In genomic region chr2:168780596-168780995, GRCm38 (mm10) we compare ENCODE assay signal across 17 mouse cellular contexts. TPM values are rescaled to one million over a fixed set of nuclear protein-coding genes. Genes with fewer than 3 reads are reported as not detected.
DNase-seq lines count a peak whose midpoint lies in the region; ATAC-seq and TF ChIP-seq lines count a peak whose summit lies in the region.
"Had no signal": no experiment of that assay in that cellular context is flagged by ENCODE, and none has a peak within 500 bp of the region (broad histone marks: within the 10 kb centered on the region; RNA-seq: fewer than 3 reads in every experiment).

No protein-coding gene starts in this region.

- H3K4me1 ChIP-seq in intestine, embryonic 14.5 days (replicated peaks; ENCODE audit: control insufficient read depth, insufficient read depth, low read length): peaks cover 9% of the 10 kb centered on the region
- no peaks in the 10 kb centered on the region for H3K4me1 ChIP-seq in intestine, postnatal 0 days (replicated peaks; ENCODE audit: control insufficient read depth, insufficient read depth, low read length)
- peaks cover 11% of the 10 kb centered on the region for H3K4me1 ChIP-seq in limb, embryonic 13.5 days

- no peak for TF ChIP-seq CTCF in intestine, postnatal 0 days (IDR thresholded peaks at IDR 0.05; ENCODE audit: low read depth)

- H3K4me3 ChIP-seq in intestine, embryonic 14.5 days (ENCODE audit: low read depth, low read length): no peak overlapping the region
- H3K4me3 ChIP-seq in intestine, postnatal 0 days (ENCODE audit: low read depth, low read length): no peak overlapping the region
- no peak overlapping the region for H3K4me3 ChIP-seq in limb, embryonic 13.5 days

- H3K36me3 ChIP-seq in intestine, embryonic 14.5 days (ENCODE audit: control insufficient read depth, insufficient read depth, low read length): no peaks in the 10 kb centered on the region
- no peaks in the 10 kb centered on the region for H3K36me3 ChIP-seq in intestine, postnatal 0 days (ENCODE audit: control insufficient read depth, insufficient read depth)
- no peaks in the 10 kb centered on the region for H3K36me3 ChIP-seq in limb, embryonic 13.5 days

- peak; percentile 44 for DNase-seq in embryo, embryonic 10 days (ENCODE audit: low spot score)
- DNase-seq in embryo, embryonic 11 days: no peak
- DNase-seq in intestine, embryonic 14.5 days (ENCODE audit: low spot score): no peak
- DNase-seq in ZHBTc4 (ENCODE audit: low read depth, low spot score): peak; percentile 62
- DNase-seq in spleen, postnatal 4 days (ENCODE audit: low spot score in 2 of 2): no peak
- DNase-seq: adrenal gland, adult 8-10 months; cerebellum, adult 9-10 months; heart, adult 11 months; layer of hippocampus, adult 9-11 months; lung, adult 18-20 months; lung, postnatal 4 days; thymus, adult 2 months had no signal

- no peak for ATAC-seq in intestine, embryonic 14.5 days (replicated peaks; ENCODE audit: low FRiP score, low TSS enrichment, low read depth)
- no peak for ATAC-seq in intestine, postnatal 0 days
- no peak for ATAC-seq in limb, embryonic 13.5 days (ENCODE audit: low FRiP score, low read depth)
- no peak for ATAC-seq in megakaryocyte progenitor cell, adult 5-6 weeks (replicated peaks; ENCODE audit: poor library complexity)

- peak overlapping the region; percentile 1; the same call in 1 of the 2 replicates for H3K27ac ChIP-seq in intestine, embryonic 14.5 days (ENCODE audit: low read depth)
- no peak overlapping the region for H3K27ac ChIP-seq in intestine, postnatal 0 days (ENCODE audit: low read depth, low read length)
- H3K27ac ChIP-seq in limb, embryonic 13.5 days: 0 out of 2 replicates have a peak overlapping the region, but pooled peaks have one; percentile 2
- H3K27ac ChIP-seq: kidney, postnatal 0 days had no signal

- H3K27me3 ChIP-seq in intestine, embryonic 14.5 days (replicated peaks; ENCODE audit: control insufficient read depth, insufficient read depth, low read length): no peaks in the 10 kb centered on the region
- H3K27me3 ChIP-seq in intestine, postnatal 0 days (replicated peaks; ENCODE audit: control insufficient read depth, insufficient read depth, low read length): no peaks in the 10 kb centered on the region
- no peaks in the 10 kb centered on the region for H3K27me3 ChIP-seq in limb, embryonic 13.5 days

- H3K9ac ChIP-seq in intestine, embryonic 14.5 days (ENCODE audit: low read length): no peak overlapping the region
- no peak overlapping the region for H3K9ac ChIP-seq in intestine, postnatal 0 days (ENCODE audit: low read depth, low read length)
- H3K9ac ChIP-seq in limb, embryonic 13.5 days: no peak overlapping the region

- H3K4me2 ChIP-seq in intestine, embryonic 14.5 days (ENCODE audit: low read length): no peak overlapping the region
- no peak overlapping the region for H3K4me2 ChIP-seq in intestine, postnatal 0 days (replicated peaks; ENCODE audit: low read depth)
- no peak overlapping the region for H3K4me2 ChIP-seq in limb, embryonic 13.5 days (replicated peaks)

- 43% methylated on average over 9 of the region's 9 CpGs for WGBS in intestine, embryonic 14.5 days
- WGBS in intestine, postnatal 0 days: 57% methylated on average over 9 of the region's 9 CpGs
- WGBS in limb, embryonic 13.5 days: 28% methylated on average over 9 of the region's 9 CpGs

- no peaks in the 10 kb centered on the region for H3K9me3 ChIP-seq in intestine, embryonic 14.5 days (ENCODE audit: control insufficient read depth, low read length)
- H3K9me3 ChIP-seq in intestine, postnatal 0 days (ENCODE audit: control insufficient read depth): no peaks in the 10 kb centered on the region
- H3K9me3 ChIP-seq in limb, embryonic 13.5 days: no peaks in the 10 kb centered on the region

RNA-seq across cellular contexts. Expression of gene Sall4, which starts 12.9 kb away (rescaled TPM):
- polyA plus RNA-seq in intestine, embryonic 14.5 days (2014; fragmentation: Nextera tagmentation; extraction: Ambion mirVana): 3.8 and 5.0 TPM in 2 replicates
- polyA plus RNA-seq in intestine, postnatal 0 days (2015; fragmentation: Nextera tagmentation; extraction: Ambion mirVana): 0.08 and 0.55 TPM in 2 replicates
- polyA plus RNA-seq in limb, embryonic 13.5 days (2015; fragmentation: Nextera tagmentation; extraction: Ambion mirVana): 0.71 and 1.9 TPM in 2 replicates
- not detected in 2 replicates for total RNA-seq in megakaryocyte progenitor cell, adult 5-6 weeks (2015)
- total RNA-seq in megakaryocyte progenitor cell, adult 5-6 weeks (2017): not detected in 2 replicates
- total RNA-seq: CH12.LX had no signal
- polyA plus RNA-seq: kidney, postnatal 0 days had no signal

RNA-seq across cellular contexts. Expression of gene Atp9a, which starts 38.4 kb away (rescaled TPM):
- polyA plus RNA-seq in intestine, embryonic 14.5 days (2014; fragmentation: Nextera tagmentation; extraction: Ambion mirVana): 15.6 and 15.9 TPM in 2 replicates
- polyA plus RNA-seq in intestine, postnatal 0 days (2015; fragmentation: Nextera tagmentation; extraction: Ambion mirVana): 34.0 and 36.7 TPM in 2 replicates
- polyA plus RNA-seq in limb, embryonic 13.5 days (2015; fragmentation: Nextera tagmentation; extraction: Ambion mirVana): 22.3 and 22.6 TPM in 2 replicates
- 0.15 and 0.22 TPM in 2 replicates for total RNA-seq in megakaryocyte progenitor cell, adult 5-6 weeks (2015)
- total RNA-seq in megakaryocyte progenitor cell, adult 5-6 weeks (2017): 0.27 and 0.42 TPM in 2 replicates

Comparison
In these comparisons a context has a peak if more than half of its experiments do, and no peak if none do; other contexts are left out.
1. DNase-seq: peak in embryo, embryonic 10 days (single experiment) and ZHBTc4 (single experiment); none in embryo, embryonic 11 days (single experiment), intestine, embryonic 14.5 days (single experiment) and spleen, postnatal 4 days (0 of 2).